Mouse (Mus musculus) cortical plate, adult 2 months (tissue): ENCODE measurements around the gene Hebp1.

ENCODE experiments used
- CTCF ChIP-seq: fragments of 200-500 bp; IDR thresholded peaks from 2 replicates; pipeline ENCODE4 v1.5.1; 2011; ENCODE audit warnings: mild to moderate bottlenecking, control low read depth, low read length; ENCODE audit not compliant: insufficient read depth; ENCODE audit errors: extremely low read depth
- POLR2A ChIP-seq: fragments of 200-500 bp; IDR thresholded peaks from 2 replicates; pipeline ENCODE4 v1.6.1; 2011; ENCODE audit warnings: mild to moderate bottlenecking, low read length, control low read depth; ENCODE audit not compliant: insufficient read depth; ENCODE audit errors: extremely low read depth

DNA sequence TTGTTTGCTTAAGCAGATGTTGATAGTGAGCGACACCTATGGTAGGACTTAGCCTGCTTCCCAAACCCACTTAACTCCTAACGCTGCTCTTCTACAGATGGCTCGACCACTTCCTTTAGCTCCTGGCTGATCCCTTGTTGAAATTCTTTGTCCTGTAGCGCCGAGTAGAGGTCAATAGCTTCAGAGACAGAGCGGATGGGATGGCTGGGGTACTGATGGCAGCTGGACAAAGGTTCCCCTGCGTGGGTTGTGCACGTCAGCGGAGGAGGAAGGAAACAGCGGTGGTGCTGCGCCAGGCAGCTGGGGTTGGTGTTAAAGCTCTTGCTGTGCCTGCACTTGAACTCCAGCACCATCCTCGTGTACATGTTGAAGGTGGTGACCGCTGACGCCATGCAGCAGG, 39.5 kb upstream of the Hebp1 start:
- TF ChIP-seq POLR2A (no peak), CTCF (no peak)
